Mouse (Mus musculus) layer of hippocampus, postnatal 36 days (tissue): Measurements from ENCODE around the gene Akt3. TPM values are rescaled to one million over a fixed set of nuclear protein-coding genes. Genes with fewer than 3 reads are reported as not detected.
A peak's percentile ranks its signal among the peaks of the same experiment; 100 is the strongest.

ENCODE experiments used
- DNase-seq, 2 experiments: peaks; one replicate each; pipeline ENCODE4 v3.0.0; 2022
- total RNA-seq, 2 experiments: library from RNA; stranded (reverse); gene quantifications; 2 replicates each; pipeline ENCODE4 v1.2.3; 2021

Gene Akt3
- 100 to 1,000 TPM; 239 TPM for total RNA-seq

- no peak for DNase-seq
Observed at GRCm38 (mm10) chr1:177258034-177258342, at the start of gene Akt3. Akt3 (minus strand) TSS chr1:177258203.

- peak in 1 of 2 experiments; percentile 3 for DNase-seq
Observed at GRCm38 (mm10) chr1:177307549-177307948, 49.5 kb upstream of the Akt3 start.

GRCm38 (mm10) chr1:177298231-177298630 lies 40.2 kb upstream of the Akt3 start:
- DNase-seq: peak; percentile 42 to 45

- peak; percentile 50 to 55 for DNase-seq
Observed at GRCm38 (mm10) chr1:177286764-177287163, 28.8 kb upstream of the Akt3 start.

- no peak for DNase-seq
Observed at GRCm38 (mm10) chr1:177281925-177282324, 23.9 kb upstream of the Akt3 start.

- no peak for DNase-seq
Observed at GRCm38 (mm10) chr1:177277361-177277760, 19.4 kb upstream of the Akt3 start.

GRCm38 (mm10) chr1:177267645-177268044 lies 9.6 kb upstream of the Akt3 start:
- DNase-seq: no peak

GRCm38 (mm10) chr1:177262926-177263325 lies 4.9 kb upstream of the Akt3 start:
- DNase-seq: no peak

- DNase-seq: no peak
Observed at GRCm38 (mm10) chr1:177260796-177261195, 2.8 kb upstream of the Akt3 start.

GRCm38 (mm10) chr1:177259038-177259600 lies 1.1 kb upstream of the Akt3 start:
- no peak for DNase-seq

- DNase-seq: peak; percentile 75 to 76
Observed at GRCm38 (mm10) chr1:177258343-177259037, 487 bp upstream of the Akt3 start.

- peak; percentile 70 to 73 for DNase-seq
Observed at GRCm38 (mm10) chr1:177257178-177258033, 597 bp downstream of the Akt3 start.

- no peak for DNase-seq
Observed at GRCm38 (mm10) chr1:177248638-177249037, 9.4 kb downstream of the Akt3 start.

GRCm38 (mm10) chr1:177238368-177238767 lies 19.6 kb downstream of the Akt3 start:
- DNase-seq: no peak

- DNase-seq: no peak
Observed at GRCm38 (mm10) chr1:177236695-177237094, 21.3 kb downstream of the Akt3 start.

- DNase-seq: no peak
Observed at GRCm38 (mm10) chr1:177236249-177236648, 21.8 kb downstream of the Akt3 start.

GRCm38 (mm10) chr1:177234462-177234861 lies 23.5 kb downstream of the Akt3 start:
- no peak for DNase-seq

GRCm38 (mm10) chr1:177231122-177231521 lies 26.9 kb downstream of the Akt3 start:
- DNase-seq: no peak

GRCm38 (mm10) chr1:177198978-177199377 lies 59.0 kb downstream of the Akt3 start:
- DNase-seq: no peak

GRCm38 (mm10) chr1:177195224-177195623 lies 62.8 kb downstream of the Akt3 start:
- DNase-seq: no peak

GRCm38 (mm10) chr1:177194324-177194723 lies 63.7 kb downstream of the Akt3 start:
- no peak for DNase-seq

GRCm38 (mm10) chr1:177191623-177192022 lies 66.4 kb downstream of the Akt3 start:
- DNase-seq: no peak

GRCm38 (mm10) chr1:177190358-177190757 lies 67.6 kb downstream of the Akt3 start:
- DNase-seq: no peak

- no peak for DNase-seq
Observed at GRCm38 (mm10) chr1:177188708-177189107, 69.3 kb downstream of the Akt3 start.
